Mouse (Mus musculus) limb, embryonic 14.5 days (tissue): ENCODE results near the gene Stac. TPM values are rescaled to one million over a fixed set of nuclear protein-coding genes. Genes with fewer than 3 reads are reported as not detected.

Experiments
- ATAC-seq: fragments of 200-750 bp; cut with Nextera tagmentation; 2 replicates; pipeline ENCODE4 v1.8.0; 2017; ENCODE audit warnings: low read depth, moderate number of reproducible peaks, moderate TSS enrichment; ENCODE audit not compliant: low FRiP score
- DNase-seq: peaks from one replicate; pipeline ENCODE4 v3.0.0-alpha.2; 2015; ENCODE audit warnings: low spot score
- H3K27ac ChIP-seq: fragments of 300-500 bp; sonication (generic); replicated peaks from 2 replicates; pipeline ENCODE4 v1.5.1; 2014; ENCODE audit warnings: low read depth, mild to moderate bottlenecking, low read length, moderate library complexity, mixed read lengths
- H3K27me3 ChIP-seq: fragments of 300-500 bp; sonication (generic); 2 replicates; pipeline ENCODE4 v1.6.1; 2014; ENCODE audit warnings: low read length, mixed read lengths; ENCODE audit not compliant: control insufficient read depth, insufficient read depth
- H3K36me3 ChIP-seq: fragments of 300-500 bp; sonication (generic); 2 replicates; pipeline ENCODE4 v1.6.1; 2014; ENCODE audit warnings: mild to moderate bottlenecking, low read length, moderate library complexity, mixed read lengths; ENCODE audit not compliant: control insufficient read depth, insufficient read depth
- H3K4me1 ChIP-seq: fragments of 300-500 bp; sonication (generic); 2 replicates; pipeline ENCODE4 v1.6.1; 2014; ENCODE audit warnings: antibody characterized with exemption, low read length, mixed read lengths; ENCODE audit not compliant: control insufficient read depth, insufficient read depth
- H3K4me2 ChIP-seq: fragments of 300-500 bp; sonication (generic); replicated peaks from 2 replicates; pipeline ENCODE4 v1.6.1; 2014; ENCODE audit warnings: low read depth, mild to moderate bottlenecking, low read length, moderate library complexity; ENCODE audit not compliant: severe bottlenecking
- H3K4me3 ChIP-seq: fragments of 300-500 bp; sonication (generic); replicated peaks from 2 replicates; pipeline ENCODE4 v1.5.1; 2014; ENCODE audit warnings: low read length
- H3K9ac ChIP-seq: fragments of 300-500 bp; sonication (generic); 2 replicates; pipeline ENCODE4 v1.6.1; 2014; ENCODE audit warnings: mild to moderate bottlenecking, low read depth, low read length, moderate library complexity; ENCODE audit not compliant: severe bottlenecking
- H3K9me3 ChIP-seq: fragments of 300-500 bp; sonication (generic); 2 replicates; pipeline ENCODE4 v1.6.1; 2016; ENCODE audit warnings: low read length; ENCODE audit not compliant: control insufficient read depth
- POLR2A ChIP-seq: fragments of 200-500 bp; IDR thresholded peaks from 2 replicates; pipeline ENCODE4 v1.8.0; 2012; ENCODE audit warnings: inconsistent platforms, mild to moderate bottlenecking, moderate library complexity, borderline replicate concordance; ENCODE audit not compliant: insufficient read depth, insufficient read length; ENCODE audit errors: extremely low read depth
- WGBS: fragments of 180-500 bp; shearing (Covaris S2); extraction: QIAGEN DNeasy Blood & Tissue Kit; methylation state at CpG from one replicate; pipeline ENCODE4 v1.1.7; 2014; 5-methylcytosine and 5-hydroxymethylcytosine counted together
- polyA plus RNA-seq, 2 experiments: library from polyadenylated mRNA; depleted of rRNA in 1 of 2; stranded (reverse) in 1 of 2; unstranded in 1 of 2; fragments of >200 nt; fragmentation: Nextera tagmentation in 1 of 2; extraction: Ambion mirVana in 1 of 2; gene quantifications; 2 replicates each; pipeline versions ENCODE4 v1.2.1 to v1.2.3; 2012 to 2014

The Stac gene
- polyA plus RNA-seq, 2 experiments, result 4.1 to 4.2 TPM

DNA sequence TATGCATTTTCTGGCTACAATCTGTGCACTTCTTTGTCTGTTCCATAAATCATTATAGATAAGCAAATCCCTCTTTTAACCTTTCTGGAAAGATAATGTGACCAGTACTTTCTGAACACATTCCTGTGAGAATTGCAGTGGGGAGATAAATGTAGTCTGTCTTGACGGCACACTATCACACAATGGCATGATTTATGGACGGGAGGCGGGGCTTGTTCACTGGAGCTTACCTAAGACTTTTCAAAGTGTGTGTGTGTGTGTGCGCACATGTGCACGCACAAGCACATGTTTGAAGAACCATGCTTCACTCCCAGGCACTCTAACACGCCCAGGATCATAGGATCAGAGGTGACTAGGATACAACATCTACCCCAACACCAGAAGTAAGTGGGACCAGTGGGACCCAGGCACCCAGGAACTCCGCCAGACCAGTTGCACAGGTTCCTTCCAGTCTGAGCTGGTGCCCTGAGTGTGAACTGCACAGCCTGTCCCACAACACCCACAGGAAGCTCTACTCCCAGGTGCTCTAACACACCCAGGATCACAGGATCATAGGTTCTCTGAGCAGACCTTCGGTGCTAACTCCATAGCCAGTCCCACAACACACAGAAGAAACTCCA lies 154.6 kb downstream of the Stac start:
- no peaks in the 10 kb centered on the region for H3K4me1 ChIP-seq
- H3K9ac ChIP-seq, result no peak overlapping the region
- DNase-seq (no peak), ATAC-seq (no peak)
- H3K27me3 ChIP-seq, result no peaks in the 10 kb centered on the region
- TF ChIP-seq POLR2A, result no peak
- H3K36me3 ChIP-seq, result no peaks in the 10 kb centered on the region
- H3K27ac ChIP-seq, result no peak overlapping the region
- no peak overlapping the region for H3K4me2 ChIP-seq
- 81% methylated on average over 8 of the region's 8 CpGs for WGBS
- no peak overlapping the region for H3K4me3 ChIP-seq
- no peaks in the 10 kb centered on the region for H3K9me3 ChIP-seq

DNA sequence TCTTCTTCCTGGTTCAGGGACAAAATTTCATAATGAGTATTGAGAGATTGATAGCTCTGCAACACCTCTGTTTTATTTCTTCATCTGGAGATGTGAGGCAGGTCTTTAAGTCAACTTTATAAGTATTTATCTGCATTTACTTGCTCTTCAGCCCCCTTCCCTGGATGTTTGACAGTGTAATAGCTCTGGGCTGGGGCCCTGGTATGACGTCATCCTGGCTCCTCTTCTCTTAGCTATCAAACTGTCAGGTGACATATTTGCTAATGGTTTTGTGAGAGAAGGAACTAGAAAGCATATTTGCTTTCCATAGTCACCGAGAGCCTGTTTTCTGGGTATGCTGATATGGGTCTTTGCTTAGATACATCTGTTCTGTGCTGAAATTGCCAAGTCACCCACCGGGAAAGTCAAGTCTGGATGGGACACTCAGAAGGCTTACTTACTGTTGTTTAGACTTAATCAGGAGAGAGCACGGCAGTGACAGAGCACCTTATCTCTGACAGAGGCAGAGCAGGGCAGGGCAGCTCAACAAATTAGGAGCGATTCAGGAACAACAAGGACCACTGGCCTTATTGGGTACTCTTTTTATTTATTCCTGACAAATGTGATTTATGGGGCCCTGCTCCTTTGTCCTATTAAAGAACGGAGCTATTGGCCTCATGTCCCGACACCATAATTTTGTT lies 155.3 kb downstream of the Stac start:
- WGBS, result 40% methylated on average over 7 of the region's 7 CpGs

DNA sequence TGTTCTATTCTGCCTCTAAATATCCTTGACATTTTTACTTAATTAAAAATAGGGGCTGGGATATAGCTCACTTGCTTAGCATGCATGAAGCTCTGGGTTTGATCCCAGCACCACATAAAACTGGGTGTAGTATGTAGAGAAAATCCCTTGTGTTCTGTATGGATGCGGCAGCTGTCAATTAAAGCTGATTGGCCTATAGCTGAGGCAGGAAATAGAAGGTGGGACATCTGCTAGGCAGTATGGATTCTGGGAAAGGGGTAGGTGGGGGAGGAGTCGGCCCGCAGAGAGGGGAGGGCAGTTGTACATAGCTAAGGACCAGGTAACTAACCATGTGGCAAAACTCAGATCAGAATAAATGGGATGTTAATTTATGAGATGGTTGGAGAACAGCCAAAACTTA lies 166.3 kb downstream of the Stac start:
- 96% methylated on average over 3 of the region's 3 CpGs for WGBS
- TF ChIP-seq POLR2A, result no peak
- ATAC-seq, result no peak
- Histone ChIP-seq H3K9ac (no peak overlapping the region), H3K4me1 (no peaks in the 10 kb centered on the region), H3K27ac (no peak overlapping the region), H3K4me3 (no peak overlapping the region), H3K4me2 (no peak overlapping the region), H3K36me3 (no peaks in the 10 kb centered on the region), H3K27me3 (no peaks in the 10 kb centered on the region), H3K9me3 (no peaks in the 10 kb centered on the region)
- DNase-seq, result no peak

More for the DNA sequence above, 155.3 kb downstream of the Stac start:
- ATAC-seq, result no peak
- Histone ChIP-seq H3K36me3 (no peaks in the 10 kb centered on the region), H3K27me3 (no peaks in the 10 kb centered on the region), H3K27ac (no peak overlapping the region), H3K4me1 (no peaks in the 10 kb centered on the region), H3K9ac (no peak overlapping the region), H3K9me3 (no peaks in the 10 kb centered on the region), H3K4me3 (no peak overlapping the region), H3K4me2 (no peak overlapping the region)
- TF ChIP-seq POLR2A, result no peak
- DNase-seq, result no peak

DNA sequence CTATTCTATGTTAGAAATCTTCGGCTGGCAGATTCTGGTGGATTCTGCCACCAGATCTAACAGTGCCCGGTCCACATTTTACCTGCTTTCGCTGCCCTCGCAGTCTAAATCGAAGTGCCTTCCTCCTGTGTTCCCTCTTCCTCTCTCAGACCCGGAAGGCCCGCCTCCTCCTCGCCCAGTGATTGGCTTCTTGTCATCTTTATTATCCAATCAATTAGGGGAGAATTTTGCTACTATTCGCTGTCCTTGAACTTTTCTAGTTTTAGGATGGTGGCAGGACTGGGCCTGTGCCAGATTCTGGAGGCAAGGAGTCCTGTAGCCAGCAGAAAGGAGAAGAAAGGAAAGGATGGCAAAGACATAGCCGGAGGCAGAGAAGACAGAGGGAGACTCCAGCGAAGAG lies 167.0 kb downstream of the Stac start:
- Histone ChIP-seq H3K4me2 (no peak overlapping the region), H3K9ac (no peak overlapping the region), H3K36me3 (no peaks in the 10 kb centered on the region), H3K9me3 (no peaks in the 10 kb centered on the region), H3K4me1 (no peaks in the 10 kb centered on the region), H3K4me3 (no peak overlapping the region), H3K27me3 (no peaks in the 10 kb centered on the region), H3K27ac (no peak overlapping the region)
- 92% methylated on average over 11 of the region's 11 CpGs for WGBS
- DNase-seq, result no peak
- no peak for TF ChIP-seq POLR2A
- ATAC-seq, result no peak

DNA sequence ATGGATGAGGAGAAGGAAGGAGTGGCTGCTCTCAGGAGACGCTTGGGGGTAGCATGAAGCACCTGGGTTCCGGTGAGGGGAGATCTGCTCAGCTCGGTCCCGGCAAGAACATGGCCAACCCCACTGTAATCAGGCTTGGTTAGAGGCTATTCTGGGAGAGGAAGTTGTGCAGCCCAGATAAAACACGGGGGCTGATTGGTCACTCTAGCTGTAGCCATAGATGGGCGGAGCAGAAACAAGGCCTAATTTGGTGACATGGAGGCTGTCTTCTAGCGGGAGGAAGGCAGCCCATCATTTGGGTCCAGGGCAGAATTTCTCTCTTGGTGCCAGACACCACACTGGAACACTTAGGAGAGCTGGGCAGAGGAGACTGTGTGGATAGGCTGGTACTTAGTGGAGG lies 167.9 kb downstream of the Stac start:
- TF ChIP-seq POLR2A, result no peak
- no peak overlapping the region for H3K9ac ChIP-seq
- no peaks in the 10 kb centered on the region for H3K27me3 ChIP-seq
- H3K36me3 ChIP-seq, result no peaks in the 10 kb centered on the region
- 89% methylated on average over 7 of the region's 7 CpGs for WGBS
- H3K4me1 ChIP-seq, result no peaks in the 10 kb centered on the region
- ATAC-seq, result no peak
- H3K27ac ChIP-seq, result no peak overlapping the region
- no peak overlapping the region for H3K4me3 ChIP-seq
- no peak for DNase-seq
- H3K4me2 ChIP-seq, result no peak overlapping the region
- no peaks in the 10 kb centered on the region for H3K9me3 ChIP-seq
